Comparison of ENCODE assay signal across 26 mouse cellular contexts in genomic region chr14:22364771-22365355, GRCm38 (mm10).
DNase-seq lines count a peak whose midpoint lies in the region; ATAC-seq and TF ChIP-seq lines count a peak whose summit lies in the region.
"Had no signal": no experiment of that assay in that cellular context is flagged by ENCODE, and none has a peak within 500 bp of the region (broad histone marks: within the 10 kb centered on the region; RNA-seq: fewer than 3 reads in every experiment).

No protein-coding gene starts in this region.

- no peak overlapping the region for H3K4me3 ChIP-seq in lung, embryonic 15.5 days
- H3K4me3 ChIP-seq in kidney, embryonic 15.5 days (replicated peaks) = no peak overlapping the region
- H3K4me3 ChIP-seq: heart, embryonic 13.5 days; limb, embryonic 13.5 days; liver, embryonic 13.5 days; megakaryocyte, embryonic 14.5 days; midbrain, embryonic 13.5 days had no signal

- no peaks in the 10 kb centered on the region for H3K27me3 ChIP-seq in lung, embryonic 15.5 days
- peaks cover 26% of the 10 kb centered on the region for H3K27me3 ChIP-seq in kidney, embryonic 15.5 days
- H3K27me3 ChIP-seq: CH12.LX; heart, embryonic 13.5 days; limb, embryonic 13.5 days; liver, embryonic 13.5 days; megakaryocyte, embryonic 14.5 days; midbrain, embryonic 13.5 days had no signal

- 38% methylated on average over 6 of the region's 6 CpGs for WGBS in lung, embryonic 15.5 days
- 65% methylated on average over 6 of the region's 6 CpGs for WGBS in kidney, embryonic 15.5 days

- no peak overlapping the region for H3K9ac ChIP-seq in lung, embryonic 15.5 days
- H3K9ac ChIP-seq in kidney, embryonic 15.5 days = no peak overlapping the region
- H3K9ac ChIP-seq: heart, embryonic 13.5 days; limb, embryonic 13.5 days; liver, embryonic 13.5 days; midbrain, embryonic 13.5 days had no signal

- no peaks in the 10 kb centered on the region for H3K9me3 ChIP-seq in lung, embryonic 15.5 days
- H3K9me3 ChIP-seq in kidney, embryonic 15.5 days (replicated peaks) = no peaks in the 10 kb centered on the region
- H3K9me3 ChIP-seq: heart, embryonic 13.5 days; liver, embryonic 13.5 days; midbrain, embryonic 13.5 days had no signal

- peak overlapping the region; percentile 25; the same call in 1 of the 2 replicates for H3K27ac ChIP-seq in lung, embryonic 15.5 days
- no peak overlapping the region for H3K27ac ChIP-seq in kidney, embryonic 15.5 days
- H3K27ac ChIP-seq: heart, embryonic 13.5 days; hindbrain, postnatal 0 days; limb, embryonic 13.5 days; liver, embryonic 13.5 days; midbrain, embryonic 13.5 days had no signal

- no peak for TF ChIP-seq CTCF in brain, embryonic 14.5 days (IDR thresholded peaks at IDR 0.05; ENCODE audit: borderline replicate concordance, extremely low read depth, insufficient read depth, insufficient read length)

- no peaks in the 10 kb centered on the region for H3K36me3 ChIP-seq in lung, embryonic 15.5 days
- no peaks in the 10 kb centered on the region for H3K36me3 ChIP-seq in kidney, embryonic 15.5 days
- H3K36me3 ChIP-seq: G1E; heart, embryonic 13.5 days; limb, embryonic 13.5 days; liver, embryonic 13.5 days; midbrain, embryonic 13.5 days had no signal

- H3K4me2 ChIP-seq in lung, embryonic 15.5 days = no peak overlapping the region
- no peak overlapping the region for H3K4me2 ChIP-seq in kidney, embryonic 15.5 days
- H3K4me2 ChIP-seq: heart, embryonic 13.5 days; limb, embryonic 13.5 days; liver, embryonic 13.5 days; midbrain, embryonic 13.5 days had no signal

- DNase-seq in frontal cortex, postnatal 25 days (ENCODE audit: low spot score in 2 of 2) = no peak
- DNase-seq in lung, postnatal 25 days (ENCODE audit: low spot score) = no peak
- DNase-seq in Muller cell, postnatal 12 days (ENCODE audit: inconsistent ontology term) = peak; percentile 14
- DNase-seq in brain, embryonic 14.5 days (ENCODE audit: low read depth) = peak; percentile 56
- DNase-seq: adrenal gland, adult 8-10 months; B cell, adult 2 months; cerebellum, adult 8-10 months; gastrocnemius, postnatal 14 days; heart, adult 18-20 months; heart, postnatal 14 days; kidney, adult 9 months; kidney, postnatal 25 days; liver, embryonic 13.5 days; thymus, adult 18-20 months; thymus, postnatal 36 days had no signal

- no peak for TF ChIP-seq POLR2A in brain, embryonic 14.5 days (IDR thresholded peaks at IDR 0.05; ENCODE audit: borderline replicate concordance, extremely low read depth, insufficient read depth, insufficient read length, poor library complexity, severe bottlenecking)

- ATAC-seq in frontal cortex, adult (ENCODE audit: low TSS enrichment) = peak; percentile 64
- peak; percentile 32; the same call in 1 of the 2 replicates for ATAC-seq in lung, embryonic 15.5 days (ENCODE audit: borderline replicate concordance, extremely low read depth, low FRiP score, low TSS enrichment)
- no peak for ATAC-seq in kidney, embryonic 15.5 days (replicated peaks; ENCODE audit: low FRiP score)
- ATAC-seq: hindbrain, postnatal 0 days; intestine, embryonic 16.5 days; midbrain, embryonic 13.5 days had no signal

- no peaks in the 10 kb centered on the region; the same call in 1 of the 2 replicates for H3K4me1 ChIP-seq in lung, embryonic 15.5 days
- H3K4me1 ChIP-seq in kidney, embryonic 15.5 days = peaks cover 2% of the 10 kb centered on the region; the same call in 1 of the 2 replicates
- H3K4me1 ChIP-seq: liver, embryonic 13.5 days; megakaryocyte, embryonic 14.5 days had no signal

Comparison
In these comparisons a context has a peak if more than half of its experiments do, and no peak if none do; other contexts are left out.
1. DNase-seq: peak in Muller cell, postnatal 12 days (single experiment) and brain, embryonic 14.5 days (single experiment); none in frontal cortex, postnatal 25 days (0 of 2) and lung, postnatal 25 days (single experiment).